Mouse (Mus musculus): ENCODE measurements around the gene B4galnt1. TPM values are rescaled to one million over a fixed set of nuclear protein-coding genes. Genes with fewer than 3 reads are reported as not detected.
A peak's percentile ranks its signal among the peaks of the same experiment; 100 is the strongest.
"Not testable (repeated sequence)": the region's sequence is repeated elsewhere in the genome, so short reads cannot be mapped to it uniquely, and the experiment has no call there.

B4galnt1 gene
- 10 to 100 TPM in 2 of 4 experiments, 1 to 10 TPM in 2; 8.8 to 13.4 (median 11.1) TPM for total RNA-seq (2022)

GRCm38 (mm10) chr10:127164631-127165353 is at the start of gene B4galnt1:
B4galnt1 (plus strand) TSS chr10:127165225.
- DNase-seq, result no peak

- no peak for DNase-seq
Measured at GRCm38 (mm10) chr10:127118470-127118869, 46.6 kb upstream of the B4galnt1 start.

GRCm38 (mm10) chr10:127119229-127119628 is 45.8 kb upstream of the B4galnt1 start:
- DNase-seq, result no peak

GRCm38 (mm10) chr10:127120301-127121065 is 44.5 kb upstream of the B4galnt1 start:
- DNase-seq, result no peak

GRCm38 (mm10) chr10:127121066-127121477 is 44.0 kb upstream of the B4galnt1 start, which contains the start of gene Os9:
Os9 (minus strand) TSS chr10:127121131.
- DNase-seq, result peak; percentile 97

- DNase-seq, result no peak
Measured at GRCm38 (mm10) chr10:127122018-127122417, 43.0 kb upstream of the B4galnt1 start.

- DNase-seq, result no peak
Measured at GRCm38 (mm10) chr10:127122784-127123435, 42.1 kb upstream of the B4galnt1 start.

- no peak for DNase-seq
Measured at GRCm38 (mm10) chr10:127123436-127123805, 41.6 kb upstream of the B4galnt1 start.

GRCm38 (mm10) chr10:127125210-127126001 is 39.6 kb upstream of the B4galnt1 start:
- DNase-seq, result no peak

GRCm38 (mm10) chr10:127126579-127126978 is 38.4 kb upstream of the B4galnt1 start:
- DNase-seq, result no peak

GRCm38 (mm10) chr10:127127711-127128279 is 37.2 kb upstream of the B4galnt1 start:
- no peak for DNase-seq

GRCm38 (mm10) chr10:127129431-127129830 is 35.6 kb upstream of the B4galnt1 start:
- DNase-seq, result no peak

GRCm38 (mm10) chr10:127132469-127132868 is 32.6 kb upstream of the B4galnt1 start:
- DNase-seq, result no peak

- DNase-seq, result not testable (repeated sequence)
Measured at GRCm38 (mm10) chr10:127134394-127135035, 30.5 kb upstream of the B4galnt1 start.

GRCm38 (mm10) chr10:127135118-127135836 is 29.7 kb upstream of the B4galnt1 start:
- DNase-seq, result no peak

- no peak for DNase-seq
Measured at GRCm38 (mm10) chr10:127136510-127136909, 28.5 kb upstream of the B4galnt1 start.

GRCm38 (mm10) chr10:127137896-127138295 is 27.1 kb upstream of the B4galnt1 start:
- DNase-seq, result no peak

GRCm38 (mm10) chr10:127138328-127139141 is 26.5 kb upstream of the B4galnt1 start:
- no peak for DNase-seq

GRCm38 (mm10) chr10:127140971-127141370 is 24.1 kb upstream of the B4galnt1 start:
- no peak for DNase-seq

- DNase-seq, result no peak
Measured at GRCm38 (mm10) chr10:127141500-127141899, 23.5 kb upstream of the B4galnt1 start.
